Mouse (Mus musculus) T-helper 17 cell (primary cell): ENCODE results near the gene Smchd1.
"Not testable (repeated sequence)": the region's sequence is repeated elsewhere in the genome, so short reads cannot be mapped to it uniquely, and the experiment has no call there.

ENCODE experiments used
- in situ Hi-C, 2 experiments: fragments of 300-600 bp; cut with MboI, MseI; formaldehyde crosslinking; loops; 1 replicate in 1 of 2; 2 replicates in 1 of 2; pipeline ENCODE4 v1.15.1; 2025; ENCODE audit warnings: high pct_unique_total_duplicates in 2 of 2

Smchd1 gene

DNA sequence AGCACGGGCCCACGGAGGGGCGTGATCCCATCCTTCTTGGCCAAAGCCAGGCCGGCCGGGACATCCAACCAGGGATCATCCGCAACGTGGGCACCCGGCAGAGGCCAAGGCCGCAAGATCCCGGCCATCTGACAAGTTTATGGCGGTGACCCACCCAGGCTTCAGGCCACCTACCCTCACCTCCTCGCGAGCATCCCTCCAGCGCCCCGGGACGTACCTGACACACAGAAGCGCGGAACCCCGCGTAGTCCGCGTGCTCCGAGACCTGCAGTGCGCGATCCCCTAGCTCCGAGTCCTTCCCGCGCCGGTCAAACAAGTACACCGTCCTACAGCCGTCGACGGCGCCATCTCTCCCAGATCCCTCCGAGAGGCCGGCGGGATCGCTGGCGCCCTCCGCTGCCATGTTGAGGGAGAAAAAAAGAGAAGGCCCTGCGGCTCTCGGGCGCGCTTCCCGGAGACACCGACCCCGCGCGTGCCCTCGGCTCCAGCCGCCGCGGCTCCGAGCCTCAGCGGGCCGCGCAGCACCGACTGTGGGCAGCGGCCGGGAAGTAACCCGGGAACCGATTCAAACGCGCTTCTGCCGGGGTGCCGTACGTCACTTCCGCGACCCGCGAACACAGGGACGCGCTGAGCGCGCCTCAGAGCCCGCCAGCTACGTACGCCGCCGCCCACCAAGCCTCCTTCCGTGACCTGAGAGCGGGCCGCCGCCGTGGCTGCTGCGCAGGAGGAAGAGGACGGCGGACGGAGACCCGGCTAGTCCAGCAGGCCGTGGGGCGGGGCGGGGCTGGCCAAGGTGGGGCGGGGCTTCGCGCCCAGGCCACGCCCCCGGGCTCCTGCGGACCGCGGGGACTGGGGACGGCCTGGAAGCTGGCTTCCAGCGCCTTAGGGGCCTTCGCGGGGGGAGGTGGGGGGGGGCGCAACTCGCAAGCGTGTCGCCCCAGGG is at the start of gene Smchd1:
Gene Smchd1, minus strand, starts transcription at position 582 of the 943 bp plus-strand sequence.
- in situ Hi-C loops: no loop called here

DNA sequence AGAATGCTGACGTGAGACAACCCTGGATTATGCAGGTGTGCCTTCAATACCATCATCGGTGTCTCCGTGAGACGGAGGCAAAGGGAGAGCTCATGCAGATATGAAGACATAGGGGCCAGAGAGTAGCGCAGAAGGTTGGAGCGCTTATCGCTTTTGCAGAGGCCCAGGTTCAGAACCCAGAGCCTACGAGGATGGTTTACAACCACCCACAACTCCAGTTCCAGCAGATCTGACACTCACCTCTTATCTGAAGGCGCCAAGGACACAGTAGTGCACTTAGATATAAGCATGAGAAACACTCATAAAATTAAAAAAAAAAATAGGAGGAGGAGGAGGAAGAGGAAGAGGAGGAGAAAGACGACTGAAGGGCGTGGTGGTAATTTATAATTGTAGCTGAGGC is 35.2 kb upstream of the Smchd1 start:
- in situ Hi-C loops: loop anchor here in 1 of 2 experiments (10.0 kb wide), 1 partner anchor 125 kb away; no protein-coding TSS in a partner anchor

DNA sequence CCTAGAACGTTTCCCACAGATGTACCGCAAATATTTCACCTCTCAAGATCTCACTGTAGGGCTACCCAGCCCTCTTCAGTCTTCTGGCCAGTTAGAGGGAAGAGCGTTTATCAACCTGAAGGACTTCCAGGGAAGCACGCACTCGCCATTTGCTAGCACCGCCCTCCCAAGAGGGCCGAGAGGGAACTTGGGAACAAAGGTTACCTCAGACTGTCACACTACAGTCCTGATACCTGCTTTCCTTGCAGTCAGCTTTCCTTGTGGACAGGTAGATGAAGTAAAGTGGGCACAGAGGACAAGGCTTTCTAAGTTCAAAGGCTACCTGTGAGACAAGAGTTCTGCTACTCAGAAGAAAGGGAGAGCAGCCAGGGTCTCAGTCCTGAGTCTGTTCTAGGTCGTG is 31.7 kb upstream of the Smchd1 start:
- in situ Hi-C loops: no loop called here

DNA sequence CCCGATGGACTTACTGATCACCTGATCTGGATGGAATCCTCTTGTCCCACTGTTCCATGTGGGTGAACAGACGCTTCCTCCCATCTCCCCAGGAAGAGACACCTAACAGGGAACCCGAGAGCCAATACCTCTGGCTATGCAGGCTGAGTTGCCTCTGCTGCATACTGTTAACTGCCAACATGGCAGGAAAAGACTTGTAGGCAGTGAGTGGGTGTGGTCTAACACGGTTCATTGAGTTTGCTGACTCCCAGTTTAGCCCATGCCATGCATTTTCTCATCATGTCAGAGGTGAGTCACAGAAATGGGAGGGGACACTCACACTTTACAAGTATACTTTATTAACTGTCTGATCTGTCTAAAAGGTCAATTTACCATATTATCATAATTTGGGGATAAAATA is 20.6 kb upstream of the Smchd1 start:
- in situ Hi-C loops: no loop called here

DNA sequence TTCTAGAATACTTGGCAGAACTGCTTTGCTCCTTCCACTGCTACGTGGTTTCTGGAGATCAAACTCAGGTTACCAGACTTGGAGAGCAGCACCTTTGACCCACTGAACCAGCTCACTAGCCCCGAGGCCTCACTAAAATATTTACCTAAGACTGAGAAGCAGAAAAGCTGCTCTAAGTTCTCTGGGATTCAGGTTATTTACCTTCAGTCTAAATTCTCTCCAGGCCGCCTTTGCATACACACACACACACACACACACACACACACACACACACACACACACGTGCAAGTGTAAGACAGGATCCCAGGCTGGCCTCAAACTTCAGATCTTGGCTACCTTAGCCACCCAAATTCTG is 16.2 kb upstream of the Smchd1 start:
- in situ Hi-C loops: no loop called here

DNA sequence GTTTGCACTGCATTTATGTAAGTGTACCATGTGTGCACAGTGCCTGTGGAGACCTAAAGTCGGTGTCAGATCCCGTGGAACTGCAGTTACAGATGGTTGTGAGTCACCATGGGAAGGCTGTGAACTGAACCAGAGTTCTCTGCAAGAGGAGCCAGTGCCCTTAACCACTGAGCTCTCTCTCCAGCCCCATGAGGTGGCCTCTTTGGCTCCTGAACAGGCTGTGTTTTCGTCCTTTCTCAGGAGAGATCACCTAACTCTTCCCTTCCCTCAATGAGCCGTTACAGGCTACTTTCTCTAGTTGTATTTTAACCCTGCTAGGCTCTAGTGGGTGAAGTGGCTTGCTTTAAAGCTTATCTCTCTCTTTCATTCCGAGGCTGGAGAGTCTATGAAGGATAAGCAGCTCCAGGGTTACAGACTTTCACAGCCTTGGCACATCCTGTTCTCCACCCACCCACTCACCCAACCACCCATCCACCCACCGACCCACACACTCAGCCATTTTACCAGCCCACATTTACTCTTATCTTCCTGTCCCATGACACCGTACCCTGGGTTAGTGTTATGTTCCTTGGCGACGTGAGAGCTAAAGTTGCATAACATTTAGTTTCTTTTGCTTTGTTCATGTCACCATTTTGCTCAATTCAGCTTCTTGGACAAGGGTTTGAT is 15.7 kb upstream of the Smchd1 start:
- in situ Hi-C loops: no loop called here

DNA sequence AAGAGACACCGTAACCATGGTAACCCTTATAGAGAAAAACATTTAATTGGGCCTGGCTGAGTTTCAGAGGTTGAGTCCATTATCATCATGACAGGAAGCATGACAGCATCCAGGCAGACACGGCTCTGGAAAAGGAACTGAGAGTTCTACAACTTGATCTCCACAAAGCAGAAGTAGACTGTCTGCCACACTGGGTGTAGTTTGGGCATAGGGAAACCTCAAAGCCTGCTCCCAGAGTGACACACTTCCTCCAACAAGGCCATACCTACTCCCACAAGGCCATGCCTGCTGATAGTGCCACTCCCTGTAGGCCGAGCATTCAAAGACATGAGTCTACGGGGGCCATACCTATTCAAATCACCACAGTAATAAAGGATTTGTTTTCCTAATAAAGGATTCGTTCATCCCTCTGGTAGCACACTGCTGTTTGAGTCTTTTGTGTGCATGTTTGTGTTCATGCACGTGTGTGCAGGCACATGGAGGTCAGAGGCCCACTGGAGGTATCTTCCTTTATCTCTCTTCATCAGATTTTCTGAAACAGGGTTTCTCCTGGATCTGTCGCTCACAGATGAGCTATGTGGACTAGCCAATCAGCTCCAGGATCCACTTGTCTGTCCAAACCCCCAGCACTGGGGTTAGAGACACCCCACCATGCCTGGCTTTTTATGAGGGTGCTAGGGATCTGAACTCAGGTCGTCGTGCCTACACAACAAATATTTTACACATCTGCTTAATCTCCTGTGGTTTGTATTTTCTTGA is 14.7 kb upstream of the Smchd1 start:
- in situ Hi-C loops: no loop called here

DNA sequence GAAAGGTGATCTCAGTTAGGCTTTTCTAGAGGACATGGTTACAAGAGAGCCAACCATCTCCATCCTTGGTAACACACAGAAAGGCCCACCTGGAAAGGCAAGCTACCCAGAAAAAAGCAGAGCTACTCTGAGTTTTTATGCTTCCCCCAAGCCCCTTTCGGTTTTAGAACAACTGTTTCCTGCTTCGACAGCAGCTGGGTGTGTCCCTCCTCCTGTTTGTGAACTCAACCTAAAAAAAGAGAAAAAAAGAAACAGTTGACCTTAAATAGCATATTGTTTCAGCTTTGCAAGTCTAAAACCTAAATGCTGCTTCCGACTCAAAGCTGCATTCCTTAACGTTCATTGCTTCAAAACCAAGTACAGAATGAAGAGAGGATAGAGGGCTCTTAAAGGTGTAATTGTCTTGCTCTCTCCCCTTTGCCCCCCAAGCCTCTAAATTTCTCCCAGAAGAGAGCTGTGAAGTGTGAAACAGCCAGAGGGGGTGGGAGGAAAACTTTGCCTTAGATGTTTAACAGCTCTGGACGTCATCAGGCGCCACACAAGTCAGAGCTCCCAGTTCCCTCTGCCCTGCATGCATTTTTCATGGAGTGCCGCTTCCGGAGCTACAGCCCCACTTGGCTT is 11.2 kb upstream of the Smchd1 start:
- in situ Hi-C loops: no loop called here

DNA sequence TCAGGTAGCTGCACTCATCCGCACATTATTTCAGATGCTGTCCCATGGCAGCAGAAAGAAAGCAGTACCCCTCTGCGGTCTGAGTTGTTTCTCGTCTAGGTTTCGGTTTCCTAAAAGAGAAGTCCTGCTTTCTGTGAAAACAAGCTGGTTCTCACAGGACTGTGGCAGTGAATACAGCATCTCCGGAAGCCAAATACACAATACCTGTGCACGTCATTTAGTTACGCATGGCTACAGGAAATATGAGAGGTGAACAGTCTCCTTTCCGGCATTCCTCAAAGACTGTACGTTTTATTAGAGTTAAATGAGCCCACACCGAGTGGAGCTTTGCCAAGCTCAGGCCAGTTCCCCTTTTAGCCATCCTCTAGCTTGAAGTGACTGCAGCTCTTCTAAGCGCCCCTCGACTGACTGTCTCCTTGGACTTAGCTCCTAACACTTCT is 10.7 kb upstream of the Smchd1 start:
- in situ Hi-C loops: no loop called here

DNA sequence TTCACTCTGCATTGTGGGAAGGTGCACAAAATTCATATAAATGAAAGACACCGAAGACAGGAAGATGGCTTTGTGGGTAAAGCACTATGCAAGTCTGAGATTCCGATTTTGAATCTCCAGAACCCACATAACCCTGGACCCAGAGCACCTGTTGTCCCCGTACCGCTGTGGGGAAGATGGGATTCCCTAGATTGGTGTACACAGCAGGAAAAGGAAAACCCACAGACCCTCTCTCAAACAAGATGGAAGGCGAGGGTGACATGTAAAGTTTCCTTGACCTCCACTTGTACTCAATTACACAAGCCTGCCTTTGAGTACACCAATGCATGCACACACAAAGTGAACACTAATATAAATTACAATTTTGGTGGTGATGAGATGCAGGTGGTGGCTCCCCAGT is 9.6 kb upstream of the Smchd1 start:
- in situ Hi-C loops: no loop called here

DNA sequence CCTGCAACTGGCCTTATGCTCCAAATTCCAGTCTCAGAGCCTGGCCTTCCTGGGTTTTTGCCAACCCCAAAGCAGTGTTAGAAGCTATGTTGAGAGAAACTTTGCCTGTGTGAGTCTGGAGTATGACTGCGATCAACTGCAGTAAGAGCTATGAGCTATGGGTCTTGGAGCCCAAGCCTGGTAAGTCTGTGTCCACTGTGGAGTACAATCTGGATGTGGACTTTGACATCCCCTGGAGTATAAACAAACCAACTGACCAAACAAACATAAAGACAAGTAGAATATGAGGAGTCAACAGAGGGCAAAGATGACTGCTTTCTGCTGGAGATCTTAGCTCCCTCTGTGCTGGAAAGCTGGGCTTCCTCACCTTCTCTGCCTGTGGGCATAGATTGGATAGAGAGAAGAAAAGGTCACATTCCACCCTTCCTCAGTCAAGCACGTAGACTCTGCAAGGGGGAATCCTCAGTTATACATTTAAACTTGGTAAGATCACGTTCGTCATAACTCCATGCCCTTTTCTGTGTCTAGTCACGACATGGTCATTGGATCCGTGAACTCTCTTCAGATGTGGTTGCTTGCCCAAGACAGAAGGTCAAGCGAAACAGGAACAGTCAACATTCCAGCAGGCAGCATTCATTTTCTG is 8.4 kb upstream of the Smchd1 start:
- in situ Hi-C loops: no loop called here

DNA sequence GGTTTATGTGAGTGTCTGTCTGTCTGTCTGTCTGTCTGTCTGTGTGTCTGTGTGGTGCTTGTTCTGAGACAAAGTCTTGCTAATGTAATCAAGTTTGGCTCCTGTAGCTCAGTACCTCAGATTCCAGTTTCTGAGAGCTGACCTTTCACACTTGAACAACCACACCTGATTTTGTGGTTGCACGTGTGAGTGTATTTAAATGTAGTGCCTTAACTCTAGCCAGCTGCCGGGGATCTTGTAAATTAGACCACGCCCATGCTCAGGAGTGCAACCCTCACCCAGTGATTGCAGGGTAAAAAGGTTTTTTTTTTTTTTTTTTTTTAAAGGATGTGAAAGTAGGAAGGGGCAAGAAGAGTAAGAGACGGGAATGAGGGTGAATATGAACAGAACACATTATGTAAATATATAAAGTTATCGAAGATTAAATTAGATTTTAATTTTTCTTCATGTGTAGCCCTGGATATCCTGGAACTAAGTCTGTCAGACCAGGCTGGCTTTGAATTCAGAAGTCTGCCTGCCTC is 4.3 kb upstream of the Smchd1 start:
- in situ Hi-C loops: no loop called here

DNA sequence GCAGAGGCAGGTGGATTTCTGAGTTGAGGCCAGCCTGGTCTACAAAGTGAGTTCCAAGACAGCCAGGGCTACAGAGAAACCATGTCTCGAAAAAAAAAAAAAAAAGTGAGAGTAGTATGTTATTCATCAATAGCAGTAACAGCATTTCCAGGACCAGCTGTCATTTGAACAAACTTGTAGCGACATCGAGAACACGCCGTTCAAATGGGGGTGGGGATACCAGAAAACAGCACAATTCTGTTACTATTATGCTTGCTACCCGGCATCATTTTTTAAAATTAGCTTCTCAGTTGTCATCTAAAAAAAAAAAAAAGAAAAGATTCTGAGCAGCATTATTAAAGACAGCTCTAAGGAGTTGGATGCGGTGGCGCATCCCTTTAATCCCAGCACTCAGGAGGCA is 2.3 kb upstream of the Smchd1 start:
- in situ Hi-C loops: no loop called here

DNA sequence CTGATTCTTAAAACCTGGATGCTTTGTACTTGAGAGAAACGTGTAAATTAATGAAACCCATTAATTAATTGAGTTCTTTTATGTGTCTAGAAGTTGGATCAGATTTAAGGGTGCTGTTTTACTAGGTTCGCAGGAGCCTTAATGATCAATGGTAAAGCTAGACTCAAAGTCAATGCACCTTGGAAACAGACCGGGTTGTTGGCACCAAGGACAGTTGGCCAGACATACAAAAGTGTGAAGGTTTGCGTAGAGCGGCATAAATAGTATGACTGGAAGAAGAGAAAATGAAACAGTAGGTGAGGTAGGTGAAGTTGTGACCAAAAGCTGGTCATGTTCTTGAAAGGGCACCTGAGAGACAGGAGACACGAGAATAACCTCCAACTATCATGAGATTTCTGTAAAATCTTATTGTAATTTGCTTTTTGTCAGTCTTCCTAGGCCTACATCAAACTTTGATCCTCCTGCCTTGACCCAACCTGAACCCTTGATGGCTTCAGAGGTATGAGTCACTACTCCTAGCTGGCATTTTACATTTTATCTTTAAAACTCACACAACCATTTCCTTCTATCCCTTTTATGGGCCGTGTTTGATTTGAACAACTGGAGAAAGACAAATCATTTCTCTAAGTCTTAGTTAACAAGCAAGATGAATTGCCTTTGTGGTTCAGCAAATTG is 1.3 kb upstream of the Smchd1 start:
- in situ Hi-C loops: no loop called here

DNA sequence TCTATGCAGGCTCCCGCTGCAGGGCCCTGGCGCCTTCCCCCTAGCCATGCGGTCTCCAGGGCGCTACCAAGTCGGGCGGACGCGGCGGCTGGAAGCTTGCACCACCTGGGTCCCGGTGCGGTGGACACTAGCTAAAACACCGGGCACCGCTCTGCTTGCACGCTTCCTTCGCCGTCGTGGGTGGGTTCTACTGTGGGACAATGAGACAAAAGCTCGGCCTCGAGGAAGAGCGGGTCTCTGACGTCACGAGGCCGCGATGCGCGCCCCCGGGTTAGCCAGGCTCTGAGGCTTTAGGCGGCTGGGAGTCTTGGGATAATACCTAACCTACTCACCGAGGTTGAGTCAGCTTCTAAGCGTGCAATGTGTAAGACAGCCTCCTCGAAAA is 554 bp upstream of the Smchd1 start:
- in situ Hi-C loops: no loop called here

DNA sequence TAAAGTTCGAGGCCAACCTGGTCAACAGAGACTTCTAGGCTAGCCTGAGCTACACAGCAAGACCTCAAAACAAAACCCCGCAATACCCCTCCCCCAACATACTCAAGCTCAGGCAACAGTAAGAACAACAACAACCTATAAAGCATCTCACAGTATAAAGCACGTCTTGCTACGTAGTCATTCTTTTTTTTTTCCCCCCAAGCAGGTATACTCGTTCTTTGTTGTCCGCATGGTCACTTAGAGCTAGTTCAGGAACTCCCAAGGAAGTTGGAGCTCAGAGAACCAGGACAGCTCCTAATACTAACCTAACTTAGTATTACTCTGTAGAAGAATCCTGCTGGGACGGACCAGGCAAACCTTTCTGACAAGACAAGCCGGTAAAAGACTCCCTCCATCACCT is 1.0 kb downstream of the Smchd1 start:
- in situ Hi-C loops: no loop called here

DNA sequence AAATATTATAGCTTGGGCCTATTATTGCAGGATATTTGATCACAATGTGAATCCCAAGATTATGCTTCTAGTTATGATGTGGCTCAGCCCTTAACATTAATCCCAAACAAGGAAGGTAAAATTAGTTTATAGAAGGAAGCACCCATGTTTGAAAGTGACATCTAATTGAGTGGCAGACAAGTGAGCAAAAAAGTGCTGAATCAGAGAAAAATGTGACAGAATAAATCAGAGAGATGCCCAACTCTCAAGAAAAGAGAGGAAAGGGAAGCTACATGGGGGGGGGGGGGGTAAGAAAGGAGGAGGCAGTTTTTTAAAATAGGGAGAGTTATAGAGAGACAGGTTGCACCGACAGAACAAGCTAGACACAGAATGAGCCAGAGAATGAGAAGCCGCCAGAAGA is 3.9 kb downstream of the Smchd1 start:
- in situ Hi-C loops: no loop called here

DNA sequence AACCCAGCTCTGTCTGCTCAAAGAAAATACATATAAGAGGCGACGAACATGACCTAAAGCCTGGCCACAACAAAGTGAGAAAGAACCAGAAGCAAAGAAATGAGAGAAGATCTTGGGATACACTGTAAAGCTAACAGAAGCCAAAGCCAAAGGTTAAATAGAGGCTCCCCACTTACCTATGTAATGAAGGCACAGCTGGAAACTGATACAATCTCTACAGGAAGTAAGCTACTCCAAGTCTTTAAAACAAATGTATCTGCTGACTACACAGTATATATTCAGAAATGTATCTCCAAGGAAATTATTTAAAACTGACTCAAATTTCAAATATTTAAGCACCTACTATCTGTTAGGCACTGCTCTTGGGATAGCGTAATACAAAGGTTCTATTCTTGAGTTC is 14.8 kb downstream of the Smchd1 start:
- in situ Hi-C loops: loop anchor here in 1 of 2 experiments (10.0 kb wide), 1 partner anchor 524 kb away; no protein-coding TSS in a partner anchor

DNA sequence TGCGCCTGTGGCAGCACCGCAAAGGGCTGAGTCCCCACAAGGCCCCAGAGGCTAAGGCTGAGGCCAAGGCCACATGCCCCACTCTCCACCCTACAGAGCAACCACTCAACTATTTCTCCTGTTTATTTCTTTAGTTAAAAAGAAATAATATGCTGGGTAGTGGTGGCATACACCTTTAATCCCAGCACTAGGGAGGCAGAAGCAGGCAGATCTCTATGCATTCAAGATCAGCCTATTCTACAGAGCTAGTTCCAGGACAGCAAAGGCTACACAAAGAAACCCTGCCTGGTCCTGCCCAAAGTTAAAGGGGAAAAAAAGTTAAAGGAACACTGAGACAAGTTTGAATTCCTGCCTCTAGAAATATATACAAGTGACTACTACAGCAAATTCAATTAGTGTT is 15.3 kb downstream of the Smchd1 start, which contains the start of gene Gm4707:
Gene Gm4707, minus strand, starts transcription at position 101 of the 400 bp plus-strand sequence.
- in situ Hi-C loops: loop anchor here in 1 of 2 experiments (10.0 kb wide), 1 partner anchor 525 kb away; no protein-coding TSS in a partner anchor

DNA sequence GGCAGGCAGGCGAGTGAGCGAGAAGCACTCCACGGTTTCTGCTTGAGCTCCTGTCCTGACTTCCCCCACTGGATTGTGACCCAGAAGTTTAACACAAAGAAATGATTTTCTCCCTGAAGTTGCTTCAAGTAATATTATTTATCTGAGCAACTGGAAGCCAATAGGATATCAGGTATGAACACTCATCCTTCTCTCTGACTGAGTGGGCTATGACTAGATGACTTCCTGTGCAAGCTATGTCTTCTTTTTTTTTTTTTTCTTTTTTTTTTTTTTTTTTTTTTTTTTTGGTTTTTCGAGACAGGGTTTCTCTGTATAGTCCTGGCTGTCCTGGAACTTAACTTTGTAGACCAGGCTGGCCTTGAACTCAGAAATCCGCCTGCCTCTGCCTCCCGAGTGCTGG is 17.8 kb downstream of the Smchd1 start:
- in situ Hi-C loops: not testable (repeated sequence)
